Mouse (Mus musculus): Measurements from ENCODE around the gene Btbd9.

Gene Btbd9

GRCm38 (mm10) chr17:30301338-30301737 lies 274.9 kb downstream of the Btbd9 start:
- in situ Hi-C loops (cut with MboI; ENCODE audit: low sequenced_read_pairs) = no loop called here

GRCm38 (mm10) chr17:30297432-30297831 lies 278.9 kb downstream of the Btbd9 start:
- in situ Hi-C loops (cut with MboI; ENCODE audit: low sequenced_read_pairs) = no loop called here

GRCm38 (mm10) chr17:30296069-30296468 lies 280.2 kb downstream of the Btbd9 start:
- in situ Hi-C loops (cut with MboI; ENCODE audit: low sequenced_read_pairs) = no loop called here

GRCm38 (mm10) chr17:30292666-30293065 lies 283.6 kb downstream of the Btbd9 start:
- in situ Hi-C loops (cut with MboI; ENCODE audit: low sequenced_read_pairs) = no loop called here

- in situ Hi-C loops (cut with MboI; ENCODE audit: low sequenced_read_pairs) = no loop called here
Observed at GRCm38 (mm10) chr17:30285641-30286040, 290.6 kb downstream of the Btbd9 start.

- in situ Hi-C loops (cut with MboI; ENCODE audit: low sequenced_read_pairs) = no loop called here
Observed at GRCm38 (mm10) chr17:30283460-30284050, 292.7 kb downstream of the Btbd9 start.

- in situ Hi-C loops (cut with MboI; ENCODE audit: low sequenced_read_pairs) = no loop called here
Observed at GRCm38 (mm10) chr17:30283001-30283400, 293.3 kb downstream of the Btbd9 start.

- in situ Hi-C loops (cut with MboI; ENCODE audit: low sequenced_read_pairs) = no loop called here
Observed at GRCm38 (mm10) chr17:30280323-30281118, 295.8 kb downstream of the Btbd9 start.

- in situ Hi-C loops (cut with MboI; ENCODE audit: low sequenced_read_pairs) = no loop called here
Observed at GRCm38 (mm10) chr17:30279684-30280083, 296.6 kb downstream of the Btbd9 start.

GRCm38 (mm10) chr17:30278596-30279378 lies 297.5 kb downstream of the Btbd9 start:
- in situ Hi-C loops (cut with MboI; ENCODE audit: low sequenced_read_pairs) = no loop called here

- in situ Hi-C loops (cut with MboI; ENCODE audit: low sequenced_read_pairs) = no loop called here
Observed at GRCm38 (mm10) chr17:30276477-30276876, 299.8 kb downstream of the Btbd9 start.

GRCm38 (mm10) chr17:30272769-30273168 lies 303.5 kb downstream of the Btbd9 start:
- in situ Hi-C loops (cut with MboI; ENCODE audit: low sequenced_read_pairs) = no loop called here

GRCm38 (mm10) chr17:30269136-30270063 lies 306.9 kb downstream of the Btbd9 start:
- in situ Hi-C loops (cut with MboI; ENCODE audit: low sequenced_read_pairs) = no loop called here

GRCm38 (mm10) chr17:30268456-30268855 lies 307.8 kb downstream of the Btbd9 start:
- in situ Hi-C loops (cut with MboI; ENCODE audit: low sequenced_read_pairs) = no loop called here

- in situ Hi-C loops (cut with MboI; ENCODE audit: low sequenced_read_pairs) = no loop called here
Observed at GRCm38 (mm10) chr17:30267432-30267973, 308.8 kb downstream of the Btbd9 start.

GRCm38 (mm10) chr17:30263535-30263934 lies 312.8 kb downstream of the Btbd9 start:
- in situ Hi-C loops (cut with MboI; ENCODE audit: low sequenced_read_pairs) = no loop called here

GRCm38 (mm10) chr17:30262943-30263342 lies 313.3 kb downstream of the Btbd9 start:
- in situ Hi-C loops (cut with MboI; ENCODE audit: low sequenced_read_pairs) = no loop called here

- in situ Hi-C loops (cut with MboI; ENCODE audit: low sequenced_read_pairs) = no loop called here
Observed at GRCm38 (mm10) chr17:30262440-30262839, 313.8 kb downstream of the Btbd9 start.

- in situ Hi-C loops (cut with MboI; ENCODE audit: low sequenced_read_pairs) = no loop called here
Observed at GRCm38 (mm10) chr17:30261983-30262340, 314.3 kb downstream of the Btbd9 start.

- in situ Hi-C loops (cut with MboI; ENCODE audit: low sequenced_read_pairs) = no loop called here
Observed at GRCm38 (mm10) chr17:30261307-30261982, 314.8 kb downstream of the Btbd9 start.

Measured in CH12F3 (cell line).